9 mouse cellular contexts compared by ENCODE assay signal in the genomic region with DNA sequence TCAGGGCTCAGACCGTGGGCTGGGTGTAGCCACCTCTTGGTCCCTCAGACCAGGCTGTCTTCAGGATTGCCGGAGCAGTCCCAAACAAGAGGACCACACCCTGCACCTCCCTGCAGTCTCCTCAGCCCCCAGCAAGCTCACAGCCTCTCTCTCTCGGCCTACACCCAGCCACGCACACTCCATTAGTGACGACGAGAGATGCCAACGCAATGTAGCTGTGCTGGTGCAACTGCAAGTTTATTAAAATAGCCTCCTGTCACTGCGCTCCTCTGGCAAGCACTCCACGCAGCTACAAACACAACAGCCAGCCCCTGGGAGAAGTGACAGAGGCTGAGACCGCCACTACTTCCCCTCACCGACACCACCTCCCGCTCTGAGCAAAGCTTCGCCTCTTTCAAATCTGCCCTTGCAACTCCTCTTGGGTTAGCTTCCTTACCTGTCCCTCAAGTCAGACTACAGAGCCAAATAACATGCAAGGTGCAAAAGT. TPM values are rescaled to one million over a fixed set of nuclear protein-coding genes. Genes with fewer than 3 reads are reported as not detected.
DNase-seq lines count a peak whose midpoint lies in the region; ATAC-seq and TF ChIP-seq lines count a peak whose summit lies in the region.
"Had no signal": no experiment of that assay in that cellular context is flagged by ENCODE, and none has a peak within 500 bp of the region (broad histone marks: within the 10 kb centered on the region; RNA-seq: fewer than 3 reads in every experiment).

No protein-coding gene starts in this region.

- WGBS in kidney, adult 2 months: 46% methylated on average over 13 of the region's 13 CpGs
- whole genome bisulfite sequencing in forebrain, embryonic 12.5 days: 4% methylated on average over 13 of the region's 13 CpGs
- WGBS in hindbrain, embryonic 16.5 days: 4% methylated on average over 13 of the region's 13 CpGs
- WGBS in neural tube, embryonic 12.5 days: 3% methylated on average over 13 of the region's 13 CpGs

- peak overlapping the region; percentile 51 for H3K4me2 ChIP-seq in forebrain, embryonic 12.5 days
- H3K4me2 ChIP-seq in hindbrain, embryonic 16.5 days (ENCODE audit: low read length): peak overlapping the region; percentile 55
- H3K4me2 ChIP-seq in neural tube, embryonic 12.5 days (replicated peaks): peak overlapping the region; percentile 50

- H3K36me3 ChIP-seq in kidney, adult 2 months (ENCODE audit: control insufficient read depth, insufficient read depth, low read length): no peaks in the 10 kb centered on the region; the same call in 1 of the 2 replicates
- no peaks in the 10 kb centered on the region for H3K36me3 ChIP-seq in forebrain, embryonic 12.5 days (replicated peaks)
- H3K36me3 ChIP-seq in hindbrain, embryonic 16.5 days (ENCODE audit: control insufficient read depth, insufficient read depth, low read length): no peaks in the 10 kb centered on the region
- no peaks in the 10 kb centered on the region for H3K36me3 ChIP-seq in neural tube, embryonic 12.5 days

- TF ChIP-seq POLR2A in kidney, adult 2 months (IDR thresholded peaks at IDR 0.05; ENCODE audit: low read depth, low read length): no peak

- peak overlapping the region; percentile 47 for H3K9ac ChIP-seq in forebrain, embryonic 12.5 days
- H3K9ac ChIP-seq in hindbrain, embryonic 16.5 days (ENCODE audit: low read depth, low read length): peak overlapping the region; percentile 20
- H3K9ac ChIP-seq in neural tube, embryonic 12.5 days: no peak overlapping the region

- no peak for DNase-seq in kidney, adult 2 months
- DNase-seq in kidney, adult 11 months: no peak
- peak; percentile 82 for DNase-seq in ES-CJ7 (ENCODE audit: low read depth, low spot score)
- no peak for DNase-seq in spleen, adult 18-20 months
- no peak for DNase-seq in urinary bladder, adult 18-20 months (ENCODE audit: low spot score in 2 of 2)

- H3K9me3 ChIP-seq in forebrain, embryonic 12.5 days: no peaks in the 10 kb centered on the region
- H3K9me3 ChIP-seq in hindbrain, embryonic 16.5 days (ENCODE audit: control insufficient read depth, low read length): no peaks in the 10 kb centered on the region
- no peaks in the 10 kb centered on the region for H3K9me3 ChIP-seq in neural tube, embryonic 12.5 days

- no peak overlapping the region for H3K4me3 ChIP-seq in kidney, adult 2 months (ENCODE audit: insufficient read depth, low read depth, low read length)
- H3K4me3 ChIP-seq in forebrain, embryonic 12.5 days (replicated peaks): peak overlapping the region; percentile 13
- H3K4me3 ChIP-seq in hindbrain, embryonic 16.5 days (ENCODE audit: low read length): 0 out of 2 replicates have a peak overlapping the region, but pooled peaks have one; percentile 4
- H3K4me3 ChIP-seq in neural tube, embryonic 12.5 days: peak overlapping the region; percentile 1; the same call in 1 of the 2 replicates

- H3K27ac ChIP-seq in kidney, adult 2 months (ENCODE audit: insufficient read depth, low read depth, low read length): peak overlapping the region; percentile 33
- H3K27ac ChIP-seq in forebrain, embryonic 12.5 days: peak overlapping the region; percentile 85
- H3K27ac ChIP-seq in hindbrain, embryonic 16.5 days (ENCODE audit: low read depth, low read length): peak overlapping the region; percentile 91
- no peak overlapping the region for H3K27ac ChIP-seq in neural tube, embryonic 12.5 days

- peaks cover 20% of the 10 kb centered on the region for H3K4me1 ChIP-seq in kidney, adult 2 months (ENCODE audit: control insufficient read depth, insufficient read depth, low read length)
- peaks cover 77% of the 10 kb centered on the region for H3K4me1 ChIP-seq in forebrain, embryonic 12.5 days
- peaks cover 35% of the 10 kb centered on the region for H3K4me1 ChIP-seq in hindbrain, embryonic 16.5 days (ENCODE audit: control insufficient read depth, insufficient read depth, low read depth, low read length)
- peaks cover 46% of the 10 kb centered on the region for H3K4me1 ChIP-seq in neural tube, embryonic 12.5 days

- ATAC-seq in forebrain, embryonic 12.5 days (ENCODE audit: low FRiP score): no peak
- ATAC-seq in hindbrain, embryonic 16.5 days: no peak
- ATAC-seq in neural tube, embryonic 12.5 days (ENCODE audit: low FRiP score, low read depth): peak; percentile 36; the same call in 1 of the 2 replicates
- ATAC-seq: Patski had no signal

- no peak for TF ChIP-seq CTCF in kidney, adult 2 months (conservative IDR thresholded peaks at IDR 0.05; ENCODE audit: insufficient read depth, insufficient read length, low read depth, low read length)

- no peaks in the 10 kb centered on the region for H3K27me3 ChIP-seq in kidney, adult 2 months (replicated peaks; ENCODE audit: control insufficient read depth, insufficient read depth, low read length)
- H3K27me3 ChIP-seq in forebrain, embryonic 12.5 days: peaks cover 100% of the 10 kb centered on the region
- peaks cover 23% of the 10 kb centered on the region for H3K27me3 ChIP-seq in hindbrain, embryonic 16.5 days (replicated peaks; ENCODE audit: control insufficient read depth, insufficient read depth, low read length)
- peaks cover 98% of the 10 kb centered on the region for H3K27me3 ChIP-seq in neural tube, embryonic 12.5 days (replicated peaks)
- H3K27me3 ChIP-seq: Patski had no signal

RNA-seq across cellular contexts. Expression of a gene that starts 25.0 kb away (rescaled TPM):
- 17.7 and 22.1 TPM in 2 replicates for polyA plus RNA-seq in kidney, adult 2 months (2012; rRNA removed)
- 31.9 and 33.2 TPM in 2 replicates for polyA plus RNA-seq in forebrain, embryonic 12.5 days (2016; fragmentation: Nextera tagmentation; extraction: Ambion mirVana)
- polyA plus RNA-seq in hindbrain, embryonic 16.5 days (2015; fragmentation: Nextera tagmentation; extraction: Ambion mirVana): 94.3 and 109 TPM in 2 replicates
- 8.4 and 11.2 TPM in 2 replicates for polyA plus RNA-seq in neural tube, embryonic 12.5 days (2016; fragmentation: Nextera tagmentation; extraction: Ambion mirVana)

RNA-seq across cellular contexts. Expression of a gene that starts 47.5 kb away (rescaled TPM):
- polyA plus RNA-seq in kidney, adult 2 months (2012; rRNA removed): 4.4 and 4.5 TPM in 2 replicates
- polyA plus RNA-seq in forebrain, embryonic 12.5 days (2016; fragmentation: Nextera tagmentation; extraction: Ambion mirVana): 5.3 and 5.6 TPM in 2 replicates
- 15.4 and 17.1 TPM in 2 replicates for polyA plus RNA-seq in hindbrain, embryonic 16.5 days (2015; fragmentation: Nextera tagmentation; extraction: Ambion mirVana)
- 6.5 and 8.3 TPM in 2 replicates for polyA plus RNA-seq in neural tube, embryonic 12.5 days (2016; fragmentation: Nextera tagmentation; extraction: Ambion mirVana)

RNA-seq across cellular contexts. Expression of a gene that starts 52.3 kb away (rescaled TPM):
- 0.65 and 0.81 TPM in 2 replicates for polyA plus RNA-seq in kidney, adult 2 months (2012; rRNA removed)
- 2.2 and 3.5 TPM in 2 replicates for polyA plus RNA-seq in forebrain, embryonic 12.5 days (2016; fragmentation: Nextera tagmentation; extraction: Ambion mirVana)
- polyA plus RNA-seq in hindbrain, embryonic 16.5 days (2015; fragmentation: Nextera tagmentation; extraction: Ambion mirVana): 0.82 and 0.89 TPM in 2 replicates
- 2.5 and 2.6 TPM in 2 replicates for polyA plus RNA-seq in neural tube, embryonic 12.5 days (2016; fragmentation: Nextera tagmentation; extraction: Ambion mirVana)

RNA-seq across cellular contexts. Expression of a gene that starts 56.2 kb away (rescaled TPM):
- polyA plus RNA-seq in kidney, adult 2 months (2012; rRNA removed): 24.2 and 41.0 TPM in 2 replicates
- 43.0 and 44.8 TPM in 2 replicates for polyA plus RNA-seq in forebrain, embryonic 12.5 days (2016; fragmentation: Nextera tagmentation; extraction: Ambion mirVana)
- 40.6 and 40.7 TPM in 2 replicates for polyA plus RNA-seq in hindbrain, embryonic 16.5 days (2015; fragmentation: Nextera tagmentation; extraction: Ambion mirVana)
- polyA plus RNA-seq in neural tube, embryonic 12.5 days (2016; fragmentation: Nextera tagmentation; extraction: Ambion mirVana): 39.7 and 40.1 TPM in 2 replicates
